In genomic region chr5:117134066-117134888, GRCm38 (mm10) we compare ENCODE assay signal across 7 mouse cellular contexts. TPM values are rescaled to one million over a fixed set of nuclear protein-coding genes. Genes with fewer than 3 reads are reported as not detected.
DNase-seq lines count a peak whose midpoint lies in the region; ATAC-seq lines count a peak whose summit lies in the region.

No protein-coding gene starts in this region.

- H3K4me2 ChIP-seq in heart, embryonic 16.5 days (ENCODE audit: low read depth, low read length) = peak overlapping the region; percentile 36

- no peaks in the 10 kb centered on the region for H3K9me3 ChIP-seq in heart, embryonic 16.5 days (replicated peaks; ENCODE audit: control insufficient read depth, low read length)

- no peaks in the 10 kb centered on the region for H3K27me3 ChIP-seq in heart, embryonic 16.5 days (ENCODE audit: control insufficient read depth, insufficient read depth, low read length)

- peak overlapping the region; percentile 9; the same call in 1 of the 2 replicates for H3K9ac ChIP-seq in heart, embryonic 16.5 days (ENCODE audit: low read length)

- DNase-seq in A20 (ENCODE audit: low read depth, low spot score) = peak; percentile 67
- peak; percentile 59 for DNase-seq in CD4-positive, CD25-positive, alpha-beta regulatory T cell, adult 2 months (ENCODE audit: low read depth, low spot score)
- peak; percentile 74 to 86 for DNase-seq in lung, postnatal 4 days
- DNase-seq in left cerebral cortex, postnatal 14 days (ENCODE audit: low spot score in 2 of 2) = no peak
- no peak for DNase-seq in left cerebral cortex, adult 11 months (ENCODE audit: low spot score)
- DNase-seq in layer of hippocampus, postnatal 25 days (ENCODE audit: extremely low spot score in 1 of 2, low spot score in 1 of 2) = no peak

- 33% methylated on average over 19 of the region's 19 CpGs for WGBS in heart, embryonic 16.5 days

- H3K27ac ChIP-seq in heart, embryonic 16.5 days (ENCODE audit: low read length) = peak overlapping the region; percentile 65

- intact Hi-C loops in left cerebral cortex, postnatal 14 days (cut with DNase I) = no loop called here

- H3K4me1 ChIP-seq in heart, embryonic 16.5 days (ENCODE audit: control insufficient read depth, insufficient read depth, low read length) = peaks cover 28% of the 10 kb centered on the region

- no peaks in the 10 kb centered on the region for H3K36me3 ChIP-seq in heart, embryonic 16.5 days (ENCODE audit: control insufficient read depth, insufficient read depth)

- no peak for ATAC-seq in heart, embryonic 16.5 days (replicated peaks; ENCODE audit: extremely low read depth, insufficient read depth, low FRiP score)

- H3K4me3 ChIP-seq in heart, embryonic 16.5 days (ENCODE audit: low read length) = peak overlapping the region; percentile 30

RNA-seq across cellular contexts. Expression of gene Taok3, which starts 14.3 kb away (rescaled TPM):
- polyA plus RNA-seq in heart, embryonic 16.5 days (2015; fragmentation: Nextera tagmentation; extraction: Ambion mirVana) = 12.8 and 19.2 TPM in 2 replicates
- 10 to 100 TPM; 62.8 to 66.1 TPM for total RNA-seq in left cerebral cortex, postnatal 14 days (2021)
- total RNA-seq in layer of hippocampus, postnatal 25 days (2021) = 10 to 100 TPM; 52.4 to 59.1 TPM

RNA-seq across cellular contexts. Expression of gene Suds3, which starts 18.4 kb away (rescaled TPM):
- 56.1 and 58.2 TPM in 2 replicates for polyA plus RNA-seq in heart, embryonic 16.5 days (2015; fragmentation: Nextera tagmentation; extraction: Ambion mirVana)
- total RNA-seq in left cerebral cortex, postnatal 14 days (2021) = 10 to 100 TPM; 93.4 to 97.2 TPM
- total RNA-seq in layer of hippocampus, postnatal 25 days (2021) = 100 to 1,000 TPM; 109 to 110 TPM

Comparison
In these comparisons a context has a peak if more than half of its experiments do, and no peak if none do; other contexts are left out.
1. DNase-seq: peak in A20 (single experiment), CD4-positive, CD25-positive, alpha-beta regulatory T cell, adult 2 months (single experiment) and lung, postnatal 4 days (2 of 2); none in left cerebral cortex, postnatal 14 days (0 of 2), left cerebral cortex, adult 11 months (single experiment) and layer of hippocampus, postnatal 25 days (0 of 2).